Mouse (Mus musculus): ENCODE measurements at regions not wholly inside any gene's neighbourhood (a gene's known extent, or its start where the extent isn't known, plus 50 kb on each side); places are given as distances from the start of the nearest gene placed in this dataset.

GRCm38 (mm10) chr13:26318557-26318956, 451.4 kb downstream of the Hdgfl1 start:
- Histone ChIP-seq H3K27me3 (ENCODE audit: control insufficient read depth in 1 of 2, insufficient read depth in 2 of 2, low read length in 2 of 2) (no peaks in the 10 kb centered on the region), H3K9ac (ENCODE audit: control insufficient read depth, low read depth, low read length, poor library complexity, severe bottlenecking) (no peak overlapping the region), H3K36me3 (ENCODE audit: control insufficient read depth in 1 of 2, insufficient read depth in 2 of 2, low read length in 2 of 2) (no peaks in the 10 kb centered on the region), H3K79me2 (ENCODE audit: control insufficient read depth, insufficient read depth, low read length, poor library complexity) (no peaks in the 10 kb centered on the region), H3K4me3 (ENCODE audit: control insufficient read depth in 1 of 2, insufficient read depth in 1 of 2, low read depth in 2 of 2, low read length in 2 of 2) (no peak overlapping the region), H3K4me1 (ENCODE audit: control insufficient read depth in 1 of 2, insufficient read depth in 2 of 2, low read length in 2 of 2) (no peaks in the 10 kb centered on the region), H3K27ac (ENCODE audit: control insufficient read depth, low read depth, low read length) (no peak overlapping the region), H3K9me3 (replicated peaks; ENCODE audit: insufficient read depth, low read length) (no peaks in the 10 kb centered on the region)
- no peak for DNase-seq (ENCODE audit: low read depth, low spot score)
- TF ChIP-seq POLR2A (IDR thresholded peaks at IDR 0.05; ENCODE audit: control insufficient read depth in 1 of 2, insufficient read depth in 1 of 2, low read depth in 1 of 2, low read length in 2 of 2, poor library complexity in 1 of 2) (no peak), MXI1 (IDR thresholded peaks at IDR 0.05; ENCODE audit: low read depth, low read length) (no peak), POLR2AphosphoS5 (IDR thresholded peaks at IDR 0.05; ENCODE audit: borderline replicate concordance, low read depth, low read length) (no peak), NRF1 (IDR thresholded peaks at IDR 0.05; ENCODE audit: insufficient read depth, low read depth, low read length, poor library complexity, severe bottlenecking) (no peak), KAT2A (conservative IDR thresholded peaks at IDR 0.05; ENCODE audit: low read depth, low read length) (no peak), ETS1 (IDR thresholded peaks at IDR 0.05; ENCODE audit: low read depth, low read length) (no peak), MYC (IDR thresholded peaks at IDR 0.05; ENCODE audit: low read depth, low read length) (no peak), EP300 (IDR thresholded peaks at IDR 0.05; ENCODE audit: low read depth in 1 of 2, low read length in 2 of 2) (no peak), MAFK (IDR thresholded peaks at IDR 0.05; ENCODE audit: borderline replicate concordance, low read depth, low read length) (no peak), TBP (IDR thresholded peaks at IDR 0.05; ENCODE audit: low read depth, low read length) (no peak), NELFE (IDR thresholded peaks at IDR 0.05; ENCODE audit: low read depth, low read length) (no peak), USF1 (IDR thresholded peaks at IDR 0.05; ENCODE audit: low read depth, low read length) (no peak), ZNF384 (IDR thresholded peaks at IDR 0.05; ENCODE audit: low read depth, low read length) (no peak), GABPA (IDR thresholded peaks at IDR 0.05; ENCODE audit: low read depth, low read length) (no peak), POLR2AphosphoS2 (IDR thresholded peaks at IDR 0.05; ENCODE audit: low read length) (no peak), BHLHE40 (IDR thresholded peaks at IDR 0.05; ENCODE audit: borderline replicate concordance, low read depth, low read length) (no peak), JUND (IDR thresholded peaks at IDR 0.05; ENCODE audit: low read depth, low read length) (no peak), USF2 (IDR thresholded peaks at IDR 0.05; ENCODE audit: borderline replicate concordance in 1 of 2, insufficient read depth in 1 of 2, low read depth in 1 of 2, low read length in 2 of 2) (no peak), UBTF (IDR thresholded peaks at IDR 0.05; ENCODE audit: borderline replicate concordance, insufficient read depth, low read depth, low read length) (no peak), HCFC1 (IDR thresholded peaks at IDR 0.05; ENCODE audit: low read depth, low read length) (no peak)

Measured in MEL (cell line).